Mouse (Mus musculus): ENCODE measurements around the gene Gbgt1. TPM values are rescaled to one million over a fixed set of nuclear protein-coding genes. Genes with fewer than 3 reads are reported as not detected.

The Gbgt1 gene
- polyA plus RNA-seq, 1 experiment from 2014 or later = 0.70 TPM

GRCm38 (mm10) chr2:28512798-28513401 is 16.2 kb downstream of the Gbgt1 start, which contains the start of gene Ralgds:
Ralgds (plus strand) TSS chr2:28513125.
- H3K4me2 ChIP-seq (ENCODE audit: low read depth, low read length) = peak within 1 kb of the TSS; percentile 78
- ATAC-seq (ENCODE audit: low read depth) = peak; percentile 58
- H3K4me3 ChIP-seq (ENCODE audit: low read depth, low read length) = peak within 1 kb of the TSS; percentile 52
- H3K4me1 ChIP-seq (ENCODE audit: control insufficient read depth, low read depth, low read length) = peaks cover 5% of the 10 kb centered on the region; the same call in 1 of the 2 replicates
- peak within 1 kb of the TSS; percentile 30; the same call in 1 of the 2 replicates for H3K9ac ChIP-seq (ENCODE audit: low read depth, low read length)
- peaks cover 25% of the 10 kb centered on the region for H3K27me3 ChIP-seq (ENCODE audit: control insufficient read depth, insufficient read depth, low read depth, low read length)
- no peaks in the 10 kb centered on the region for H3K36me3 ChIP-seq (ENCODE audit: control insufficient read depth, insufficient read depth)
- H3K27ac ChIP-seq (ENCODE audit: low read length) = no peak within 1 kb of the TSS
- under 1% methylated on average over 57 of the region's 71 CpGs for WGBS (ENCODE audit: insufficient replicate concordance)
- no peaks in the 10 kb centered on the region for H3K9me3 ChIP-seq (replicated peaks; ENCODE audit: control insufficient read depth, low read length)

- Histone ChIP-seq H3K9me3 (replicated peaks; ENCODE audit: control insufficient read depth, low read length) (no peaks in the 10 kb centered on the region), H3K4me2 (ENCODE audit: low read depth, low read length) (peak overlapping the region; percentile 78), H3K4me3 (ENCODE audit: low read depth, low read length) (peak overlapping the region; percentile 52), H3K36me3 (ENCODE audit: control insufficient read depth, insufficient read depth) (no peaks in the 10 kb centered on the region), H3K27me3 (ENCODE audit: control insufficient read depth, insufficient read depth, low read depth, low read length) (peaks cover 25% of the 10 kb centered on the region), H3K4me1 (ENCODE audit: control insufficient read depth, low read depth, low read length) (peaks cover 5% of the 10 kb centered on the region; the same call in 1 of the 2 replicates), H3K27ac (ENCODE audit: low read length) (no peak overlapping the region), H3K9ac (ENCODE audit: low read depth, low read length) (peak overlapping the region; percentile 30; the same call in 1 of the 2 replicates)
- no peak for ATAC-seq (ENCODE audit: low read depth)
- WGBS (ENCODE audit: insufficient replicate concordance) = 5% methylated on average over 47 of the region's 47 CpGs
Measured at GRCm38 (mm10) chr2:28513431-28514370, 17.0 kb downstream of the Gbgt1 start.

- ATAC-seq (ENCODE audit: low read depth) = no peak
- no peaks in the 10 kb centered on the region for H3K9me3 ChIP-seq (replicated peaks; ENCODE audit: control insufficient read depth, low read length)
- H3K27ac ChIP-seq (ENCODE audit: low read length) = no peak overlapping the region
- H3K36me3 ChIP-seq (ENCODE audit: control insufficient read depth, insufficient read depth) = no peaks in the 10 kb centered on the region
- H3K4me1 ChIP-seq (ENCODE audit: control insufficient read depth, low read depth, low read length) = peaks cover 5% of the 10 kb centered on the region; the same call in 1 of the 2 replicates
- no peak overlapping the region for H3K4me3 ChIP-seq (ENCODE audit: low read depth, low read length)
- no peak overlapping the region for H3K9ac ChIP-seq (ENCODE audit: low read depth, low read length)
- WGBS (ENCODE audit: insufficient replicate concordance) = 15% methylated on average over 5 of the region's 5 CpGs
- H3K4me2 ChIP-seq (ENCODE audit: low read depth, low read length) = no peak overlapping the region
- peaks cover 25% of the 10 kb centered on the region for H3K27me3 ChIP-seq (ENCODE audit: control insufficient read depth, insufficient read depth, low read depth, low read length)
Measured at GRCm38 (mm10) chr2:28514489-28514888, 17.8 kb downstream of the Gbgt1 start.

- H3K4me2 ChIP-seq (ENCODE audit: low read depth, low read length) = no peak overlapping the region
Measured at GRCm38 (mm10) chr2:28517206-28517909, 20.7 kb downstream of the Gbgt1 start.

GRCm38 (mm10) chr2:28518231-28518630 is 21.5 kb downstream of the Gbgt1 start:
- ATAC-seq (ENCODE audit: low read depth) = no peak
- Histone ChIP-seq H3K27ac (ENCODE audit: low read length) (no peak overlapping the region), H3K4me3 (ENCODE audit: low read depth, low read length) (no peak overlapping the region), H3K27me3 (ENCODE audit: control insufficient read depth, insufficient read depth, low read depth, low read length) (peaks cover 10% of the 10 kb centered on the region), H3K36me3 (ENCODE audit: control insufficient read depth, insufficient read depth) (no peaks in the 10 kb centered on the region), H3K4me1 (ENCODE audit: control insufficient read depth, low read depth, low read length) (peaks cover 4% of the 10 kb centered on the region; the same call in 1 of the 2 replicates), H3K9me3 (replicated peaks; ENCODE audit: control insufficient read depth, low read length) (no peaks in the 10 kb centered on the region), H3K4me2 (ENCODE audit: low read depth, low read length) (no peak overlapping the region), H3K9ac (ENCODE audit: low read depth, low read length) (no peak overlapping the region)
- WGBS (ENCODE audit: insufficient replicate concordance) = 71% methylated on average over 2 of the region's 2 CpGs

More at GRCm38 (mm10) chr2:28517206-28517909, 20.7 kb downstream of the Gbgt1 start:
- Histone ChIP-seq H3K27ac (ENCODE audit: low read length) (no peak overlapping the region), H3K36me3 (ENCODE audit: control insufficient read depth, insufficient read depth) (no peaks in the 10 kb centered on the region), H3K4me3 (ENCODE audit: low read depth, low read length) (no peak overlapping the region), H3K9ac (ENCODE audit: low read depth, low read length) (no peak overlapping the region), H3K9me3 (replicated peaks; ENCODE audit: control insufficient read depth, low read length) (no peaks in the 10 kb centered on the region), H3K4me1 (ENCODE audit: control insufficient read depth, low read depth, low read length) (peaks cover 5% of the 10 kb centered on the region; the same call in 1 of the 2 replicates), H3K27me3 (ENCODE audit: control insufficient read depth, insufficient read depth, low read depth, low read length) (peaks cover 19% of the 10 kb centered on the region)
- ATAC-seq (ENCODE audit: low read depth) = peak; percentile 60; the same call in 1 of the 2 replicates
- 32% methylated on average over 5 of the region's 5 CpGs for whole genome bisulfite sequencing (ENCODE audit: insufficient replicate concordance)

- Histone ChIP-seq H3K4me3 (ENCODE audit: low read depth, low read length) (no peak overlapping the region), H3K9me3 (replicated peaks; ENCODE audit: control insufficient read depth, low read length) (no peaks in the 10 kb centered on the region)
- ATAC-seq (ENCODE audit: low read depth) = no peak
Measured at GRCm38 (mm10) chr2:28520581-28520980, 23.9 kb downstream of the Gbgt1 start.

GRCm38 (mm10) chr2:28521571-28522151 is 25.0 kb downstream of the Gbgt1 start:
- no peak overlapping the region for H3K9ac ChIP-seq (ENCODE audit: low read depth, low read length)
- no peak overlapping the region for H3K4me2 ChIP-seq (ENCODE audit: low read depth, low read length)
- WGBS (ENCODE audit: insufficient replicate concordance) = 62% methylated on average over 6 of the region's 6 CpGs
- no peaks in the 10 kb centered on the region for H3K9me3 ChIP-seq (replicated peaks; ENCODE audit: control insufficient read depth, low read length)
- H3K4me1 ChIP-seq (ENCODE audit: control insufficient read depth, low read depth, low read length) = peaks cover 3% of the 10 kb centered on the region
- H3K36me3 ChIP-seq (ENCODE audit: control insufficient read depth, insufficient read depth) = no peaks in the 10 kb centered on the region
- no peak for ATAC-seq (ENCODE audit: low read depth)
- no peak overlapping the region for H3K27ac ChIP-seq (ENCODE audit: low read length)
- no peak overlapping the region for H3K4me3 ChIP-seq (ENCODE audit: low read depth, low read length)
- H3K27me3 ChIP-seq (ENCODE audit: control insufficient read depth, insufficient read depth, low read depth, low read length) = no peaks in the 10 kb centered on the region

More at GRCm38 (mm10) chr2:28520581-28520980, 23.9 kb downstream of the Gbgt1 start:
- Histone ChIP-seq H3K27me3 (ENCODE audit: control insufficient read depth, insufficient read depth, low read depth, low read length) (no peaks in the 10 kb centered on the region), H3K27ac (ENCODE audit: low read length) (no peak overlapping the region), H3K4me2 (ENCODE audit: low read depth, low read length) (no peak overlapping the region), H3K4me1 (ENCODE audit: control insufficient read depth, low read depth, low read length) (no peaks in the 10 kb centered on the region; the same call in 1 of the 2 replicates), H3K36me3 (ENCODE audit: control insufficient read depth, insufficient read depth) (no peaks in the 10 kb centered on the region), H3K9ac (ENCODE audit: low read depth, low read length) (no peak overlapping the region)
- WGBS (ENCODE audit: insufficient replicate concordance) = 49% methylated on average over 5 of the region's 5 CpGs

- no peak overlapping the region for H3K27ac ChIP-seq (ENCODE audit: low read length)
- H3K9ac ChIP-seq (ENCODE audit: low read depth, low read length) = no peak overlapping the region
- H3K36me3 ChIP-seq (ENCODE audit: control insufficient read depth, insufficient read depth) = no peaks in the 10 kb centered on the region
- 56% methylated on average over 4 of the region's 4 CpGs for WGBS (ENCODE audit: insufficient replicate concordance)
- no peak for ATAC-seq (ENCODE audit: low read depth)
- H3K4me2 ChIP-seq (ENCODE audit: low read depth, low read length) = no peak overlapping the region
- no peaks in the 10 kb centered on the region for H3K27me3 ChIP-seq (ENCODE audit: control insufficient read depth, insufficient read depth, low read depth, low read length)
- no peak overlapping the region for H3K4me3 ChIP-seq (ENCODE audit: low read depth, low read length)
- peaks cover 3% of the 10 kb centered on the region for H3K4me1 ChIP-seq (ENCODE audit: control insufficient read depth, low read depth, low read length)
- H3K9me3 ChIP-seq (replicated peaks; ENCODE audit: control insufficient read depth, low read length) = no peaks in the 10 kb centered on the region
Measured at GRCm38 (mm10) chr2:28522166-28522565, 25.5 kb downstream of the Gbgt1 start.

All from liver, embryonic 16.5 days (tissue).